Mouse (Mus musculus): ENCODE data around the gene Il23r.

DNA sequence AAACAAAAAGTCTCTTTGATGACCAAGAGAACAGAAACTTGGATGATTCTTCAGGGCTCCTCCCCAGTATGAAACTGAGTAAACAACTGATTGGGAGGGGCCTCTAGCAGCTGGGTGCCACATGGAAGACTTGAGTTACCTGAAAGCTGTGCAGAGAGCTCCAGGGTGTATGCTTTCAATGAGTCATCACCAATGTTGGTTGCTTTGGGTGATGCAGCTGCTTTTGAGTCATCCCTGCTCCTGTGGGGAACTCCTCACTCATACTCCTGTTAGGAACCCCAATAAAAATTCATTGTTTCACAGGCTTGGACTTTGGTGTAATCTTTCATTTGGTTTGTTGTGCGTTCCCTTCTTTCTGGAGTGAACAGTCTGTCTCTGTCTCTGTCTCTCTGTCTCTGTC, 32.2 kb downstream of the Il23r start:
- TF ChIP-seq CTCF (IDR thresholded peaks at IDR 0.05) (no peak), EP300 (IDR thresholded peaks at IDR 0.05; ENCODE audit: insufficient read depth, low read depth, low read length) (no peak)

Data from heart, adult 2 months (tissue).